Mouse (Mus musculus): ENCODE data around the gene Ppp6r3.
"Not testable (repeated sequence)": the region's sequence is repeated elsewhere in the genome, so short reads cannot be mapped to it uniquely, and the experiment has no call there.

Gene Ppp6r3

DNA sequence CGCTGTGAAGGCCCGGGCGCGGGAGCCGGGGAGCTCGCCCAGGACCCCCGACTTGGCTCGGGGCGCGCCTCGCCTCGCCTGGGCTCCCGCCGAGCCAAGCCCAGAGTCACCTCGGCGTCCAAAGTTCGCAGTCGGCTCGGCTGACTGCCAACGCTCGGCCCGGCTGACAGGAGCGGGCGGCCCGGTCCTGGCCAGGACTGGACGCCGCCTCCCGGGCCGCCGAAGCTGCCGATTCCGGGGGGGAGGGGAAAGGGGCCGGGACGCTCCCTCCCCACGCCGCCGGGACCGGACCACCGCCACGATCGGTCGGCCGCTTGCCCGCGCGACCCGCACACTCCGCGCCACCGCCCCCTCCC, 295 bp downstream of the Ppp6r3 start:
- DNase-seq = no peak

DNA sequence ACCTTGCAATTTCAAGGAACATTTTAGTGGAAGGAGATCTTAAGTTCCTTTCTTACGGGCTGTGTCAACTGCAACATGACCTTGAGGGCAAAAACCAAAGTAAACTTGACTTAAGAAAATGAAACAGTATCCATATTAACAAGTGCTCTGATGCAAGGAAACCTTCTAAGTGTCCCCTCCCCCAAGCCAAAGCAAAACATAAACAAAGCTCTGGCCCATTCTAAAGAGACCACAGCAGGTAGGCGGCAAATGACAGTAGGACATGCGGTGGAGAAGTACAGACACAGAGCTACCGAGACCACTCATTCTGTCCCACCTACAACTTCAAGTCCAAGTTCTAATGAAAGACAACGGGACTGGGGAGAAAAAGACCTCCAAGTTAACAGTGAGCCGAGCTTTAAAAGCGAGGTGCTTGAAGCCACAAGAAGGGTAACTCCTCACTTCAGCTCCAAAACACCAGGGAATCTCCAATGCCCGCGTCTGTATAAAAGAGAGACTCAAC, 905 bp downstream of the Ppp6r3 start:
- DNase-seq = peak; percentile 42

DNA sequence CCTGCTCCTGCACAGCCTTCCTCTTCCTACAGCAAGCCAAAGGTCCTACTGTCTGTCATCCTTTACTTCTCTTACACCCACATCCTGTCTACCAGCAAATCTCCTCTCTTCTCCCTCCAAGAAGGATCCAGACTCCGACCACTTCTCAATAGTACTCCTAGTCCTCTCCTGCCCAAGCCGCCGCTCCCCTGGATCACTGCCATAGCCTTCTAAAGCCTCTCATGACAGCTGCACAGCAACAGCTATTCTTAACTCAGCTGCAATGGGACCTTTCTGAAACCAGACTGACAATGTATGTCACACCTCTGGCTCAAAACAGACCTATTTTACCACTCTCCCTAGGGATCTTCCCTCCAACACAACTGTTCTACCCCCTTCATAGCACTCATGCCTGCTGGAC, 11.2 kb downstream of the Ppp6r3 start:
- no peak for DNase-seq

DNA sequence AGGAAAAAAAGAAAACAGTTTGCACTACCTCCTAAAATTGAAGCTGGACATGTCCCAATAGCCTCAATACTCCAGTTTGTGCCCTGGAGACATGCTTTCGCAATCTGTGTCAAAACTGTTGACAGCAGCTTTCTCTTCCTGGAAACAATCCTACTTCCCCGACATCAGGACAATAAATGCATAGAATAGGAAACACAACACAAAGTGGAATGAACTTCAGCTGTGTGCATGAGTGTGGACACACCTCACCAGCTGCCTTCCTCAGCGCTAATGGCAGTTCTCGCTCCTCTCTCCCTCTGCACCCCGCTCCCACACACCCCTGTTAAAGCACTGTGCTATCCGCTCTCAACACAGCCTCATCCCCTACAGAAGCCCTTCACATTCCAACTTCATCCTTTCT, 12.8 kb downstream of the Ppp6r3 start:
- no peak for DNase-seq

- DNase-seq = no peak
Observed at GRCm38 (mm10) chr19:3562298-3562697, 13.3 kb downstream of the Ppp6r3 start.

- no peak for DNase-seq
Observed at GRCm38 (mm10) chr19:3556169-3556827, 19.3 kb downstream of the Ppp6r3 start.

GRCm38 (mm10) chr19:3554785-3555184, 20.8 kb downstream of the Ppp6r3 start:
- DNase-seq = no peak

GRCm38 (mm10) chr19:3551573-3552159, 23.9 kb downstream of the Ppp6r3 start:
- DNase-seq = no peak

DNA sequence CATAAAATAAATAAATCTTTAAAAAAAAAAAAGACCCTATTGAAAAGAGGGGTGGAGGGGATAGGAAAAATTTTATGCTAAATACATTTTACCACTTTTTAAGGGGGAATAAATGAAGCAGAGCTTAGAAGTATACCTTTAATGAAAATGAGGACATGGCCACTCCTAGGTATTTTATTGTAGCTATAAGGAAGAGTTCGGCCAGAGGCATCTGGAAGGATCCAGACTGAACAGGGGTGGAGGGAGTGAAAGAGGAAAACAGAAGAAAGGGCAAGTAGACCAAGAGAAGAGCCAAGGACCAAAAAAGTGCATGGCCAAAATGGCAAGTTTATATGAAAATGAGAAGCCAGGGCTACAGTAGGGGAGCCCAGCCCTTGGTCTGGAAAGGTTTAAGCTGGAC, 25.4 kb downstream of the Ppp6r3 start:
- DNase-seq = no peak

DNA sequence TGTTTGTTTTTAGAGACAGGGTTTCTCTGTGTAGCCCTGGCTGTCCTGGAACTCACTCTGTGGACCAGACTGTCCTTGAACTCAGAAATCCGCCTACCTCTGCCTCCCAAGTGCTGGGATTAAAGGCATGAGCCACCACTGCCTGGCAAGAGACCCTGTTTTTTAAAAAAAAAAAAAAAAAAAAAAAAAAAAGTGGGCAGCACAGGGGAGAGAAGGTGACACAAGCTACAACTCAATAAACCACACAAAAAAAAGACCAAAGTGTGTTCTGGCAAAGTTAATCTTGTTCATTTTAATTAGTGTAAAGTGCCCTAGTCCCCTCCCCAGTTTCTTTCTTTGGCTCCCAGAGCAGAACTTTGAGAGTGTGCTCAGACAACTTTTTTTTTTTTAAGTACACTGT, 26.3 kb downstream of the Ppp6r3 start:
- DNase-seq = no peak

- DNase-seq = no peak
Observed at GRCm38 (mm10) chr19:3548311-3548710, 27.2 kb downstream of the Ppp6r3 start.

- no peak for DNase-seq
Observed at GRCm38 (mm10) chr19:3544995-3545394, 30.6 kb downstream of the Ppp6r3 start.

DNA sequence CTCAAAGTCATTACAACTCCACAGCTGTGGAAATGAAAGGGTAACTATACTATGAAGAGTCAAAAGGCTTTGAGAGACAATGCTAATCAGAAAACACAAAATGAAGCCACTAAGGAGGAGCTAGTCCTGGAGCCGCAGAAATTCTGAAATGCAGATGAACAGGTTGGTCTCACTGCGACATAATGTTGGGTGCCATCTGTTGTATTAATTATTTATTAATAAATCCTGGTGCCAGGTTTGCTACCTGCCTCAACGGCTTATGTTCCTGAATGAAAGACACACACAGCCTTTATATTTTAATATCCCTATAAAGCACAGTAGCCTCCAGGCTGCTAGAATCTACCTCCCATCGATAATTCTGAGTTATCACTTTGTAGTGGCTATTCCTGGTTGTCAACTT, 33.0 kb downstream of the Ppp6r3 start:
- DNase-seq = peak; percentile 29

- no peak for DNase-seq
Observed at GRCm38 (mm10) chr19:3540997-3541396, 34.6 kb downstream of the Ppp6r3 start.

GRCm38 (mm10) chr19:3540254-3540653, 35.3 kb downstream of the Ppp6r3 start:
- DNase-seq = no peak

DNA sequence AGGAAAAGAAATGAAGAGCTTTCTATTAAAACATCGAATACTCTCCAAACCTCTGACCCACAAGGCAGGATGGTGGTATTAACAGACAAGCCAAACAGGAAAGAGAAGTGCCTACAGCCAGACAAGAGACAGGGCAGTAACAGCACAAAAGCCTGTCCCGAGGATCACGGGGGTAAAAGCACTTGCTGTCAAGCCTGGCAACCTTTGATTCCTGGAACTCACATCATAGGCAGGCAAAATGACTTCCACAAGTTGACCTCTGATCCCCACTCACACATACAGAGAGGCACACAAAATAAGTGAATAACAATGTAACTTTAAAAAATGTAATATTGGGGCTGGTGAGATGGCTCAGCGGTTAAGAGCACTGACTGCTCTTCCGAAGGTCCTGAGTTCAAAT, 36.1 kb downstream of the Ppp6r3 start:
- no peak for DNase-seq

- no peak for DNase-seq
Observed at GRCm38 (mm10) chr19:3537658-3538057, 37.9 kb downstream of the Ppp6r3 start.

GRCm38 (mm10) chr19:3534945-3535344, 40.6 kb downstream of the Ppp6r3 start:
- DNase-seq = no peak

DNA sequence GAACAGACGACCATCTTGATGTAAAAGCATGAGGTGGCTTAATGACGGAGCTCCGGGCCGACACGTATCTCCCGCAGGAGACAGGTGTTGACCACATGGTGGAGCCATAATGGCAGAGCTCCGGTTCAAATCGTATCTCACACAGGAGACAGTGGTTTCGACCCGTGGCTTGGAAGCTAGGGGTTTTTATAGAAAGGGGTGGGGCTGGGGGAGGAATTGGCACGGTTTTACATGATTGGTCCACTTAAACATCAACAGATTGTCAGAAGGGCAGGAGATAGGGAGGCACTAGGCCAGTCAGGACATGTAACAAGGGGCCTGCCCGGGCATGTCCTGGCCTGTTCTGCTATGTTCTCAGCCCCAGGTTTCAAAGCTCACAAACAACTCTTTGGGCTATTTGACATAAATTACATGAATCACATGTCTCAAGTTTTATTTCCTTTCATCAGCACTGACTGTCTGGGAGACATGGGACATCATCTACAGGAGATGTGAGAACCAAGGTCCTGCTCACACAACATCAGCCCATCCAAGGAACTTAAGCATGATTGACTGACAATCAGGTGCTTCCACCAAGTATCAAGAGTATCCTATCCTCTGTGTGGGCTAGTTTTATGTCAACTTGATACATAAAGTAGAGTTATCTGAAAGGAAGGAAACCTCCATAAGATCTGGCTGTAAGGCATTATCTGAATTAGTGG, 42.1 kb downstream of the Ppp6r3 start:
- DNase-seq = not testable (repeated sequence)

GRCm38 (mm10) chr19:3532717-3533260, 42.8 kb downstream of the Ppp6r3 start:
- no peak for DNase-seq

DNA sequence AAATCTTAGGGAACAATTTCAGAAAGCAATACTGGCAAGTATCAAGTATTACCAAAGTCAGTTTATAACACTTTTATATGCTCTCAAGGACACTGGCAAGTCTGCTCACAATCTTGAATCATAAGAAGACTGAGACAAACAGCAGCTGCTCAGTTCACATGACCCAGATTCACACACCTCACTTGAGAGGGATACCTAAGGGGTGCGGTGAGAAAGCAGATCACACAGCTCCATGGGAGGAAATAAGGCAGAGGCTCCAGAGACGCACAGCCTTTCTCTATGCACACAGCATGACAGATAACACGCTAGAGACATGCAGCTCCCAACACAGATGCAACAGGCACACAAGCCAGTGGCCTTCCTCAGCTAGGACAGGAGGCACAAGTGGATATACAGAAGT, 45.8 kb downstream of the Ppp6r3 start:
- no peak for DNase-seq

- no peak for DNase-seq
Observed at GRCm38 (mm10) chr19:3528646-3529045, 46.9 kb downstream of the Ppp6r3 start.

DNA sequence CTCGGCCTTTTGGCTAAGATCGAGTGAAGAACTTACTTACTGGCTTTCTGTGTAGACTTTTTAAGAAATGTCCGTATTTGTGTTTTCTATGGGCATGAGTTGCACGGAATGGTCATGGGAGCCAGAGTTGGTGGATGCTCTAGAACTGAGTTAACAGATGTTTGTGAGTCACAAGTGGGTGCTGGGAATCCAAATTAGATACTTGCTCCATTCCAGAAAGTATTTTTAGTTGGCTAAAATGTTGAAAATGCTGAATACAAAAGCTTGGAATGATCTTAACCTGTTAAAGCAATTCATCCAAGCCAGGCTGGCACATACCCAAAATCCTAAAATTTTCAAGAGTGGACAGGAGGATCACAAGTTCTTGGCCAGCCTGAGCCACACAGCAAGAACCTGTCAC, 48.0 kb downstream of the Ppp6r3 start:
- DNase-seq = no peak

Measured in cerebellum, adult 11-12 months (tissue).